Mouse (Mus musculus) lung, adult 2 months (tissue): Measurements from ENCODE around the gene Dhcr24.

Source experiments
- CTCF ChIP-seq: fragments of 200-500 bp; IDR thresholded peaks from 2 replicates; pipeline ENCODE4 v1.5.1; 2011; ENCODE audit warnings: mild to moderate bottlenecking, low read length, control low read depth; ENCODE audit not compliant: insufficient read depth
- POLR2A ChIP-seq: fragments of 200-500 bp; IDR thresholded peaks from 2 replicates; pipeline ENCODE4 v1.6.1; 2011; ENCODE audit warnings: low read depth, mild to moderate bottlenecking, control low read depth, low read length, borderline replicate concordance; ENCODE audit errors: extremely low read depth

DNA sequence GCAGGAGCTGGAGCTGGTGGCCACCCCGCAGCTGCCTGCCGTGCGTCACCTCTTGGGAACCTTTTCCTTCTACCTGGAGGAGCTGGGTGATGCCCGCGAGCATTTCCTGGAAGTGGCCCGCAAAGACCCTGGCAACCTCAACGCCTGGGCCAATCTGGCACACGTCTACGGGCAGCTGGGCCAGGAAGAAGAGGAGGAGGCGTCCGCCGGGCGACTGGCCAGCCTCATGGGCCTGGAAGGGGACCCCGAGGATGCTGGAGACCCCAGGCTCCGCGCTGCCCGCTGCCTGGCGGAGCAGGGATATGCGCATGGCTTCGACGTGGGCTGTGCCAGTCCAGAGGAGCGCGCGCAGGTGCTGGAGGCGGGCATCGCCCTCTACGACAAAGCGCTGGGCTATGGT, 61.9 kb downstream of the Dhcr24 start:
- TF ChIP-seq CTCF: no peak
- TF ChIP-seq POLR2A: no peak
